Mouse (Mus musculus): ENCODE measurements around the gene Bcl2. TPM values are rescaled to one million over a fixed set of nuclear protein-coding genes. Genes with fewer than 3 reads are reported as not detected.

Bcl2 gene
- polyA plus RNA-seq, 1 experiment = 4.7 TPM

- Histone ChIP-seq H3K4me1 (ENCODE audit: control insufficient read depth, insufficient read depth, low read length) (no peaks in the 10 kb centered on the region; the same call in 1 of the 2 replicates), H3K4me3 (ENCODE audit: insufficient read depth, low read length) (no peak overlapping the region), H3K27ac (ENCODE audit: insufficient read depth, low read length) (no peak overlapping the region)
- TF ChIP-seq POLR2A (IDR thresholded peaks at IDR 0.05; ENCODE audit: extremely low read depth, insufficient read depth, low read length) = no peak
- TF ChIP-seq CTCF (IDR thresholded peaks at IDR 0.05; ENCODE audit: extremely low read depth, insufficient read depth, low read length) = no peak
These were observed 13.5 kb downstream of the Bcl2 start for GRCm38 (mm10) chr1:106700520-106701114.

DNA sequence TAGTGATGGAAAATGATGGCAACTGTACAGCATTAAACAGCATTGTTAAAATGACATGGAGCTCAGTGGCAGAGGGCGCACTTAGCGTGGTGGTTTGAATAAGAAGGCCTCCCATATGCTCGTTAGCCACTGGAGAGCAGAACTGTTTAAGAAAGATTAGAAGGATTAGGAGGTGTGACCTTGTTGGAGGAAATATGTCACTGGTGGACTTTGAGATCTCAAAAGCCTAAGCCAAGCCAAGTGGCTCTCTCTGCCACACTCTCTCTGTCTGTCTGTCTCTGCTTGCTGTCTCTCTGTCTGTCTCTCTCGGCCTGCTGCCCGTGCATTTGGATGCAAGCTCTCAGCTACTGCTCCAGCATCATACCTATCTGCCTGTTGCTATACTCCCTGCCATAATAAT is 17.6 kb downstream of the Bcl2 start:
- Histone ChIP-seq H3K27ac (ENCODE audit: insufficient read depth, low read length) (no peak overlapping the region), H3K4me1 (ENCODE audit: control insufficient read depth, insufficient read depth, low read length) (no peaks in the 10 kb centered on the region; the same call in 1 of the 2 replicates), H3K4me3 (ENCODE audit: insufficient read depth, low read length) (no peak overlapping the region)
- TF ChIP-seq POLR2A (IDR thresholded peaks at IDR 0.05; ENCODE audit: extremely low read depth, insufficient read depth, low read length) (no peak), CTCF (IDR thresholded peaks at IDR 0.05; ENCODE audit: extremely low read depth, insufficient read depth, low read length) (no peak)

GRCm38 (mm10) chr1:106695649-106696048 is 18.4 kb downstream of the Bcl2 start:
- Histone ChIP-seq H3K4me1 (ENCODE audit: control insufficient read depth, insufficient read depth, low read length) (no peaks in the 10 kb centered on the region; the same call in 1 of the 2 replicates), H3K4me3 (ENCODE audit: insufficient read depth, low read length) (no peak overlapping the region), H3K27ac (ENCODE audit: insufficient read depth, low read length) (no peak overlapping the region)
- TF ChIP-seq CTCF (IDR thresholded peaks at IDR 0.05; ENCODE audit: extremely low read depth, insufficient read depth, low read length) (no peak), POLR2A (IDR thresholded peaks at IDR 0.05; ENCODE audit: extremely low read depth, insufficient read depth, low read length) (no peak)

DNA sequence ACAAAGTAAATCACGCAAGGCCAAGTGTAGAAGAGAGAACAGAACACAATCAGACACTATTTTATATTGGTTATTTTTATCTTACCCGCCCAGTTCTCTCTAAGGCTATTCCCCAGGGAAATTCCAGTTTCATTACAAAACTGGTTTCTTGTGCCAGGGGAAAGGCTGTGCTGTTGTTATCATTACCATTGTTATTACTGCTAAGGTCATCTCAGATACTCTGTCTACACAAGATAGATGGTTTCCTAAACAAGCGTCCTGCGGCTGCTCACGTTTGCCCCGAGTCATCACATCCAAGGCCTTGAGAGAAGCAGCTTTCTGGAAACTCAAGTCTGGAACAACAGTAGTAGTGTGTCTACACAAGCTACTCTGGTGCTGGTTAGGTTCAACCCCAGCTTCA is 19.8 kb downstream of the Bcl2 start:
- no peaks in the 10 kb centered on the region for H3K4me1 ChIP-seq (ENCODE audit: control insufficient read depth, insufficient read depth, low read length)
- no peak overlapping the region for H3K27ac ChIP-seq (ENCODE audit: insufficient read depth, low read length)
- TF ChIP-seq CTCF (IDR thresholded peaks at IDR 0.05; ENCODE audit: extremely low read depth, insufficient read depth, low read length) (no peak), POLR2A (IDR thresholded peaks at IDR 0.05; ENCODE audit: extremely low read depth, insufficient read depth, low read length) (no peak)
- no peak overlapping the region for H3K4me3 ChIP-seq (ENCODE audit: insufficient read depth, low read length)

DNA sequence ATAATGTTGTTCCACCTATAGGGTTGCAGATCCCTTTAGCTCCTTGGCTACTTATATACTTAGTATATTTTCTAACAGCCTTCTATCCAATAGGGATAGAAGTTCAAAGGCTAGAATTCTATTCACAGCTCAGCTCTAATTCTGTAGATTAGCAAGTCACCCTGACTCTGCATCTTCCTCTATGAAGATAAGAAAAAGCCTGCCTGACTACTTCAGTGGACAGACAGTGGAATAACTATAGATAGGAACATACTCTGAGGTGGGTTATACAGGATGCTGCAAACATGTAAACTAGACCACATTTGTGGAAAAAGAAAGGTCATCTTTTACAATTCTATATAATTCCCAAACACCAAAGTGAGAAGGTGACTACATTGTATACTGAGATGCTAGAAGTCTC is 21.5 kb downstream of the Bcl2 start:
- H3K4me3 ChIP-seq (ENCODE audit: insufficient read depth, low read length) = no peak overlapping the region
- TF ChIP-seq POLR2A (IDR thresholded peaks at IDR 0.05; ENCODE audit: extremely low read depth, insufficient read depth, low read length) (no peak), CTCF (IDR thresholded peaks at IDR 0.05; ENCODE audit: extremely low read depth, insufficient read depth, low read length) (no peak)
- H3K27ac ChIP-seq (ENCODE audit: insufficient read depth, low read length) = no peak overlapping the region
- no peaks in the 10 kb centered on the region for H3K4me1 ChIP-seq (ENCODE audit: control insufficient read depth, insufficient read depth, low read length)

- Histone ChIP-seq H3K4me1 (ENCODE audit: control insufficient read depth, insufficient read depth, low read length) (no peaks in the 10 kb centered on the region; the same call in 1 of the 2 replicates), H3K4me3 (ENCODE audit: insufficient read depth, low read length) (no peak overlapping the region), H3K27ac (ENCODE audit: insufficient read depth, low read length) (no peak overlapping the region)
- TF ChIP-seq CTCF (IDR thresholded peaks at IDR 0.05; ENCODE audit: extremely low read depth, insufficient read depth, low read length) (no peak), POLR2A (IDR thresholded peaks at IDR 0.05; ENCODE audit: extremely low read depth, insufficient read depth, low read length) (no peak)
These were observed 23.2 kb downstream of the Bcl2 start for GRCm38 (mm10) chr1:106690887-106691286.

- no peak for TF ChIP-seq CTCF (IDR thresholded peaks at IDR 0.05; ENCODE audit: extremely low read depth, insufficient read depth, low read length)
- no peak for TF ChIP-seq POLR2A (IDR thresholded peaks at IDR 0.05; ENCODE audit: extremely low read depth, insufficient read depth, low read length)
- H3K4me3 ChIP-seq (ENCODE audit: insufficient read depth, low read length) = 0 out of 2 replicates have a peak overlapping the region, but pooled peaks have one; percentile 4
- H3K4me1 ChIP-seq (ENCODE audit: control insufficient read depth, insufficient read depth, low read length) = no peaks in the 10 kb centered on the region; the same call in 1 of the 2 replicates
- no peak overlapping the region for H3K27ac ChIP-seq (ENCODE audit: insufficient read depth, low read length)
These were observed 25.9 kb downstream of the Bcl2 start for GRCm38 (mm10) chr1:106688161-106688516.

DNA sequence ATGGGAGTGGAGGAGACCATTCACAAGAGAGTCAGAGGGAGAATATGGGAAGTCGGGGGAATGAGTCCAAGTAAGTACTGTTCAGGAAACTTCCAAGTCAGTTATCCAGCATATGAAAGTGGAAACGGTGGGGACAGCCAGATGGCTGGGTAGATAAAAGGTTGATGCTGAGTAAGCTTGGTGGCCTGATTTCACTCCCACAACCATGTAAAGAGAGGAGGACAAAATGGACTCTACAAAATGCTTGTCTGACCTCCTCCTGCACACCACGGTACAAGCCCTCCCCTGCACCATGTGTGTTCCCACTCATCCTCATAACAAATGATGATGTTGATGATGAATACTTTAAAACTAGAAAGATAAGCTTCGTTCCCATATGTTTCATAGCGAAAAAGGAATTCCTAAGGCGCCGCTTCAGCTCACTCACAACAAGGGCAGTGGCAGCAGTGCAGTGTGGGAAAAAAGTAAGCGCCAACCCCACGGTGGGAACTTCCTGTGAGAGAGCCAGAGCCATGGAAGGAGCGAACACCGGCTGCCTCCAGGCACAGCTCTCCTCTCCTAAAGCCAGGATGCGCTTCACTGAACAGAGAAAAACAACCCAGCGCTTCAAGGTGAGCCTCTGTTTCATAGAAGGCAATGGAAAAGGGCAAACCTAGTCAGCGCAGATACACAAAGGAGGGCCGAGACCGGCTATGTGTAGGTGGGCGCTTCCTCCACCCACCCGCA is 26.5 kb downstream of the Bcl2 start:
- no peak for TF ChIP-seq POLR2A (IDR thresholded peaks at IDR 0.05; ENCODE audit: extremely low read depth, insufficient read depth, low read length)
- TF ChIP-seq CTCF (IDR thresholded peaks at IDR 0.05; ENCODE audit: extremely low read depth, insufficient read depth, low read length) = no peak
- Histone ChIP-seq H3K4me3 (ENCODE audit: insufficient read depth, low read length) (0 out of 2 replicates have a peak overlapping the region, but pooled peaks have one; percentile 4), H3K4me1 (ENCODE audit: control insufficient read depth, insufficient read depth, low read length) (no peaks in the 10 kb centered on the region; the same call in 1 of the 2 replicates), H3K27ac (ENCODE audit: insufficient read depth, low read length) (no peak overlapping the region)

DNA sequence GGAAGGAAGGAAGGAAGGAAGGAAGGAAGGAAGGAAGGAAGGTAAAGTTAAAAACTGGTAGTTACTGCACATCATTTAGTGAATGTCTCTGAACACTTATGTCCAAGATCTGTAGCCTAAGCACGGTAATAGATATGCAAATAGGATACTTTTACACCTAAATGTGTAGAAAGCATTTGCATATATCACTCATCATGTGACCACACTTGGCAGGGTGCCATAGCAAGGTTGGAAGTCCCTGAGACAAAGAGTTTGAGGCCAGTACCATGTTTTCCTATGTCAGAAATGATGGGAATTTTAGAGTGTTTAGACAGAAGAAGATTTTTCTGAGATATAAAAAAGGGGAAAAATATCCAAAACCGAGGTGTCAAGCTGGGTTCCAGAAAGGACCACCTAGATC is 28.4 kb downstream of the Bcl2 start:
- Histone ChIP-seq H3K4me1 (ENCODE audit: control insufficient read depth, insufficient read depth, low read length) (no peaks in the 10 kb centered on the region; the same call in 1 of the 2 replicates), H3K4me3 (ENCODE audit: insufficient read depth, low read length) (no peak overlapping the region), H3K27ac (ENCODE audit: insufficient read depth, low read length) (no peak overlapping the region)
- TF ChIP-seq CTCF (IDR thresholded peaks at IDR 0.05; ENCODE audit: extremely low read depth, insufficient read depth, low read length) = no peak
- TF ChIP-seq POLR2A (IDR thresholded peaks at IDR 0.05; ENCODE audit: extremely low read depth, insufficient read depth, low read length) = no peak

DNA sequence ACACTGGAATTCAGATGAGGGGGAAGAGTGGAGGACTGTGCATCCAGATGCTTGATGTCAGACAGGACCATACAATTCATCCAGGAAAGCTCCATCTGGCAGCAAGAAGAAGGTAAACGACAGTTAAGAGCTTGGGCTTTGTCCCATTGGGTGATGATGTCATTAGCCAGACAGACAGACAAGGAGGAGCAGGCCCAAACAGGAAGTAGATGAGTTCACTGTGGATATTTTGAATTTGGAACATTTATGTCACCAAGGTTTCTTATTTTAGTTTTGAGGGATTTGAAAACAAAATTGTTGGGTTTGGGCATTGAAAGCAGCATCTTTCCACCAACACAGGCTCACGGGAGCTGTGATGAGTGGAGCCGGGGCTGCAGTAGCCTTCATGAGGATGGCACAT is 29.5 kb downstream of the Bcl2 start:
- TF ChIP-seq POLR2A (IDR thresholded peaks at IDR 0.05; ENCODE audit: extremely low read depth, insufficient read depth, low read length) = no peak
- TF ChIP-seq CTCF (IDR thresholded peaks at IDR 0.05; ENCODE audit: extremely low read depth, insufficient read depth, low read length) = no peak
- Histone ChIP-seq H3K4me3 (ENCODE audit: insufficient read depth, low read length) (no peak overlapping the region), H3K4me1 (ENCODE audit: control insufficient read depth, insufficient read depth, low read length) (no peaks in the 10 kb centered on the region; the same call in 1 of the 2 replicates), H3K27ac (ENCODE audit: insufficient read depth, low read length) (no peak overlapping the region)
